20 mouse cellular contexts compared by ENCODE assay signal in the genomic region with DNA sequence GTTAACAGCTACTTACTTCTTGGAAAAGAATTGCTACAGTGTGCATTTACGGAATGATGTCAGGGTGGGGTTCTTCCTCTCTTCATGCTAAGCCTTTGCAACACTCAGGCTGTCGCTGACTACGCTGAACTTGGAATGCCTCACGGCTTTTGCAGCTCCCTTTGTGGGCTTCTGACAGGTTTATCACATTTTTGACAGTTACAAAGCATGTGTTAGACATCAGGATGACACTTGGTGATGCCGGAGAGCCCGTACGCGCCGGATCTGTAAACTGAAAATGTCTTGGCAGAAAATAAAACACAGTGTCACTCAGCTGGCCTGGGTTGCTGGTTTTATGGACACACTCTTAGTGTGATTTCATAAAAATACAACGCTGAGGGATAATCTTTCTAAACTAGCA. TPM values are rescaled to one million over a fixed set of nuclear protein-coding genes. Genes with fewer than 3 reads are reported as not detected.
DNase-seq lines count a peak whose midpoint lies in the region; ATAC-seq and TF ChIP-seq lines count a peak whose summit lies in the region.
"Had no signal": no experiment of that assay in that cellular context is flagged by ENCODE, and none has a peak within 500 bp of the region (broad histone marks: within the 10 kb centered on the region; RNA-seq: fewer than 3 reads in every experiment).

No protein-coding gene starts in this region.

- no peaks in the 10 kb centered on the region for H3K36me3 ChIP-seq in forebrain, embryonic 15.5 days
- no peaks in the 10 kb centered on the region for H3K36me3 ChIP-seq in forebrain, embryonic 12.5 days (replicated peaks)
- no peaks in the 10 kb centered on the region for H3K36me3 ChIP-seq in limb, embryonic 14.5 days (ENCODE audit: control insufficient read depth, insufficient read depth, low read length)
- no peaks in the 10 kb centered on the region for H3K36me3 ChIP-seq in limb, embryonic 10.5 days
- no peaks in the 10 kb centered on the region for H3K36me3 ChIP-seq in heart, embryonic 15.5 days
- H3K36me3 ChIP-seq: embryonic facial prominence, embryonic 12.5 days; hindbrain, embryonic 10.5 days; limb, embryonic 13.5 days had no signal

- 38% methylated on average over 10 of the region's 10 CpGs for WGBS in forebrain, embryonic 15.5 days
- WGBS in forebrain, embryonic 12.5 days = 80% methylated on average over 10 of the region's 10 CpGs
- 56% methylated on average over 10 of the region's 10 CpGs for WGBS in limb, embryonic 14.5 days
- WGBS in limb, embryonic 10.5 days = 60% methylated on average over 10 of the region's 10 CpGs
- 15% methylated on average over 10 of the region's 10 CpGs for WGBS in heart, embryonic 15.5 days

- no peak for TF ChIP-seq CTCF in brain, embryonic 14.5 days (IDR thresholded peaks at IDR 0.05; ENCODE audit: borderline replicate concordance, extremely low read depth, insufficient read depth, insufficient read length)

- H3K4me2 ChIP-seq in forebrain, embryonic 15.5 days (replicated peaks) = no peak overlapping the region
- no peak overlapping the region for H3K4me2 ChIP-seq in forebrain, embryonic 12.5 days
- H3K4me2 ChIP-seq in limb, embryonic 14.5 days (replicated peaks; ENCODE audit: low read depth, low read length, severe bottlenecking) = no peak overlapping the region
- peak overlapping the region; percentile 55 for H3K4me2 ChIP-seq in heart, embryonic 15.5 days
- H3K4me2 ChIP-seq: embryonic facial prominence, embryonic 12.5 days; limb, embryonic 13.5 days had no signal

- TF ChIP-seq POLR2A in limb, embryonic 14.5 days (IDR thresholded peaks at IDR 0.05; ENCODE audit: borderline replicate concordance, extremely low read depth, insufficient read depth, insufficient read length) = no peak
- no peak for TF ChIP-seq POLR2A in brain, embryonic 14.5 days (IDR thresholded peaks at IDR 0.05; ENCODE audit: borderline replicate concordance, extremely low read depth, insufficient read depth, insufficient read length, poor library complexity, severe bottlenecking)

- H3K4me1 ChIP-seq in forebrain, embryonic 15.5 days = peaks cover 10% of the 10 kb centered on the region
- H3K4me1 ChIP-seq in forebrain, embryonic 12.5 days = peaks cover 4% of the 10 kb centered on the region; the same call in 1 of the 2 replicates
- H3K4me1 ChIP-seq in limb, embryonic 14.5 days (ENCODE audit: control insufficient read depth, insufficient read depth, low read length) = no peaks in the 10 kb centered on the region
- peaks cover 7% of the 10 kb centered on the region for H3K4me1 ChIP-seq in limb, embryonic 10.5 days
- H3K4me1 ChIP-seq in heart, embryonic 15.5 days (replicated peaks) = peaks cover 6% of the 10 kb centered on the region

- no peaks in the 10 kb centered on the region for H3K9me3 ChIP-seq in forebrain, embryonic 15.5 days
- H3K9me3 ChIP-seq in forebrain, embryonic 12.5 days = no peaks in the 10 kb centered on the region
- no peaks in the 10 kb centered on the region for H3K9me3 ChIP-seq in limb, embryonic 14.5 days (ENCODE audit: control insufficient read depth, low read length)
- H3K9me3 ChIP-seq in limb, embryonic 10.5 days (replicated peaks) = no peaks in the 10 kb centered on the region
- H3K9me3 ChIP-seq in heart, embryonic 15.5 days (replicated peaks) = no peaks in the 10 kb centered on the region
- H3K9me3 ChIP-seq: embryonic facial prominence, embryonic 12.5 days; hindbrain, embryonic 10.5 days; limb, embryonic 13.5 days had no signal

- H3K27ac ChIP-seq in forebrain, embryonic 15.5 days (replicated peaks) = peak overlapping the region; percentile 43
- H3K27ac ChIP-seq in forebrain, embryonic 12.5 days = no peak overlapping the region
- no peak overlapping the region for H3K27ac ChIP-seq in limb, embryonic 14.5 days (replicated peaks; ENCODE audit: low read depth, low read length)
- no peak overlapping the region for H3K27ac ChIP-seq in limb, embryonic 10.5 days
- peak overlapping the region; percentile 21; the same call in 1 of the 2 replicates for H3K27ac ChIP-seq in heart, embryonic 15.5 days
- H3K27ac ChIP-seq: embryonic facial prominence, embryonic 12.5 days; hindbrain, embryonic 10.5 days; layer of hippocampus, adult 2 months; left cerebral cortex, adult 2 months; limb, embryonic 13.5 days had no signal

- DNase-seq in limb, embryonic 14.5 days (ENCODE audit: low spot score) = peak; percentile 30
- no peak for DNase-seq in limb, embryonic 10.5 days (ENCODE audit: low spot score)
- DNase-seq in brain, embryonic 14.5 days (ENCODE audit: low read depth) = peak; percentile 85
- no peak for DNase-seq in cerebellum, postnatal 36 days
- DNase-seq in frontal cortex, postnatal 25 days (ENCODE audit: low spot score in 2 of 2) = no peak
- DNase-seq: adrenal gland, postnatal 10 days; cerebellum, adult 9-10 months; gastrocnemius, postnatal 25 days; liver, postnatal 0 days; right cerebral cortex, adult 18-20 months had no signal

- no peak overlapping the region for H3K9ac ChIP-seq in forebrain, embryonic 15.5 days (replicated peaks)
- H3K9ac ChIP-seq in forebrain, embryonic 12.5 days = no peak overlapping the region
- no peak overlapping the region for H3K9ac ChIP-seq in limb, embryonic 14.5 days (ENCODE audit: low read depth, low read length, severe bottlenecking)
- no peak overlapping the region for H3K9ac ChIP-seq in heart, embryonic 15.5 days
- H3K9ac ChIP-seq: embryonic facial prominence, embryonic 12.5 days; limb, embryonic 13.5 days; liver, postnatal 0 days had no signal

- H3K4me3 ChIP-seq in forebrain, embryonic 15.5 days = no peak overlapping the region
- H3K4me3 ChIP-seq in forebrain, embryonic 12.5 days (replicated peaks) = no peak overlapping the region
- H3K4me3 ChIP-seq in limb, embryonic 14.5 days (replicated peaks; ENCODE audit: low read length) = no peak overlapping the region
- H3K4me3 ChIP-seq in limb, embryonic 10.5 days = no peak overlapping the region
- H3K4me3 ChIP-seq in heart, embryonic 15.5 days = peak overlapping the region; percentile 2; the same call in 1 of the 2 replicates
- H3K4me3 ChIP-seq: embryonic facial prominence, embryonic 12.5 days; hindbrain, embryonic 10.5 days; layer of hippocampus, adult 2 months; left cerebral cortex, adult 2 months; limb, embryonic 13.5 days had no signal

- peak; percentile 87 for ATAC-seq in forebrain, embryonic 15.5 days (replicated peaks)
- ATAC-seq in forebrain, embryonic 12.5 days (ENCODE audit: low FRiP score) = no peak
- ATAC-seq in limb, embryonic 14.5 days (ENCODE audit: low FRiP score, low read depth) = 0 out of 2 replicates have a peak, but pooled peaks have one; percentile 34
- peak; percentile 69 for ATAC-seq in heart, embryonic 15.5 days (replicated peaks; ENCODE audit: insufficient number of reproducible peaks, insufficient read depth, low FRiP score, low read depth)
- ATAC-seq: inflammation-experienced regulatory T-cells, adult 6 months; liver, postnatal 0 days had no signal

- no peaks in the 10 kb centered on the region for H3K27me3 ChIP-seq in forebrain, embryonic 15.5 days
- H3K27me3 ChIP-seq in forebrain, embryonic 12.5 days = no peaks in the 10 kb centered on the region
- no peaks in the 10 kb centered on the region for H3K27me3 ChIP-seq in limb, embryonic 14.5 days (ENCODE audit: control insufficient read depth, insufficient read depth, low read length)
- H3K27me3 ChIP-seq in limb, embryonic 10.5 days (ENCODE audit: low read depth, poor library complexity, severe bottlenecking) = no peaks in the 10 kb centered on the region
- no peaks in the 10 kb centered on the region for H3K27me3 ChIP-seq in heart, embryonic 15.5 days
- H3K27me3 ChIP-seq: embryonic facial prominence, embryonic 12.5 days; limb, embryonic 13.5 days had no signal

RNA-seq across cellular contexts. Expression of a gene that starts 20.5 kb away (rescaled TPM):
- 1.8 and 1.9 TPM in 2 replicates for polyA plus RNA-seq in forebrain, embryonic 15.5 days (2015; fragmentation: Nextera tagmentation; extraction: Ambion mirVana)
- polyA plus RNA-seq in forebrain, embryonic 12.5 days (2016; fragmentation: Nextera tagmentation; extraction: Ambion mirVana) = 1.2 and 1.7 TPM in 2 replicates
- 6.6 and 8.6 TPM in 2 replicates for polyA plus RNA-seq in limb, embryonic 14.5 days (2012; rRNA removed)
- polyA plus RNA-seq in limb, embryonic 14.5 days (2014; fragmentation: Nextera tagmentation; extraction: Ambion mirVana) = 1.8 and 1.9 TPM in 2 replicates
- 0.23 and 0.30 TPM in 2 replicates for polyA plus RNA-seq in limb, embryonic 10.5 days (2016; fragmentation: Nextera tagmentation; extraction: Ambion mirVana)
- polyA plus RNA-seq in brain, embryonic 14.5 days (2012; rRNA removed) = 8.2 and 12.8 TPM in 2 replicates
- polyA plus RNA-seq in heart, embryonic 15.5 days (2015; fragmentation: Nextera tagmentation; extraction: Ambion mirVana) = 2.7 and 3.8 TPM in 2 replicates
- polyA plus RNA-seq: C2C12; inflammation-experienced regulatory T-cells, adult 6 months had no signal

Comparison
In these comparisons a context has a peak if more than half of its experiments do, and no peak if none do; other contexts are left out.
1. H3K27ac ChIP-seq: peak in forebrain, embryonic 15.5 days (single experiment) and heart, embryonic 15.5 days (single experiment); none in forebrain, embryonic 12.5 days (single experiment), limb, embryonic 14.5 days (single experiment) and limb, embryonic 10.5 days (single experiment).
2. DNase-seq: peak in limb, embryonic 14.5 days (single experiment) and brain, embryonic 14.5 days (single experiment); none in limb, embryonic 10.5 days (single experiment), cerebellum, postnatal 36 days (0 of 2) and frontal cortex, postnatal 25 days (0 of 2).